Mouse (Mus musculus): ENCODE data around the gene Pcnt.
A peak's percentile ranks its signal among the peaks of the same experiment; 100 is the strongest.

DNA sequence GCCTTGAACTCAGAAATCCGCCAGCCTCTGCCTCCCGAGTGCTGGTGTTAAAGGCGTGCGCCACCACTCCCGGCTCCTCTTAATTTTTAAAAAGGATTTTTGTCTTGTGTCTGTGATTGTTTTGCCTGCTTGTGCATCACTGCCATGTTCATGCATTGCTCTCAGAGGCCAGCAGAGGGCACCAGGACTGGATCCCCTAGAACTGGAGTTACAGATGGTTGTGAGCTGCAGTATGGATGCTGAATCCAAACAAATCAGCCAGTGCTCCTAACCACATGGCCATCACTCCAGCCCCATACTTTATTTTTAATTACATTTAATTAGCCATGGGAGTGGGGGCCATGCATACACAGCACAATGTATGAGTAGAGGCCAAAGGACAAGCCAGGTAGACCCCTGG is 12.7 kb upstream of the Pcnt start:
- TF ChIP-seq CTCF (IDR thresholded peaks at IDR 0.05; ENCODE audit: control insufficient read depth, insufficient read depth, insufficient replicate concordance, low read depth, low read length) (peak; percentile 62; the same call in 1 of the 2 replicates), POLR2A (IDR thresholded peaks at IDR 0.05; ENCODE audit: control insufficient read depth, low read depth, low read length) (no peak)

Measured in testis, adult 2 months (tissue).